Mouse (Mus musculus): ENCODE data around the gene Angptl1.

The Angptl1 gene

GRCm38 (mm10) chr1:156870616-156871015, 32.3 kb downstream of the Angptl1 start:
- no peak for DNase-seq (ENCODE audit: low spot score)

DNA sequence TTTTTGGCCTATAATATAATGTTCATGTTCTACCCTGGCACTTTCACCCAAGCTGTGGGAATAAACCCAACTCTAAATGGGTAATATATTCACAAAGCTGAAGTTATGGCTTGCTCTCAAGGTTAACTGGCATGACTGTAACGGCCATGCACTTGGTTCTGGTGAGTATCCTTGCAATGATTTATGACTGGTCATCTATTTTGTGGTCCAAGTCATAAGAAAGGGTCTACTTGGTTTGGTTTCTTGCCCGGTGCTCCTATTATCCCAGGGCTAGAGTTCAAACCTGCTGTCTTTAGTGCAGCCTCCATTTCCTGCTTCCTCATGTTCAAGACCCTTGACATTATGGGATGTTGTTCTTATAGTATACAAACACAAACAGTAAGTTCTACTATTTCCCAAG, 46.4 kb downstream of the Angptl1 start:
- no peak for DNase-seq (ENCODE audit: low spot score)

DNA sequence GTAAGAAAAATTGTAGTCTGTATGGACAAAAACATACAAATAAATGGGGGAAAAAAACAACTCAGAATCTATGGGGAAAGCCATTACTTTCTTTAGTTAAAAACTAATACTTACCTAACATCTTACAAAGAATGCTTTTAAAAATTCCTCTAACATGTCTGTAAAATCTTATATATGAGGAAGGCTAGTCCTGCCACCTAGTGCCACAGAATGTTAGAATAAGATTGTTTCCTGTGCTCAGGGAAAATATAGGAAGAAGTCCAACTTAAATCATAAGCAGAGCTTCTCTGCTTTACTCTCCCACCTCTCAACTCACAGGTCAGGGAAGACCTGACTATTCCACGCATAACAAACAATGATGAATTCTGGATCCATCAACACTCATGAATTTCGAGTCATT, 47.5 kb downstream of the Angptl1 start:
- no peak for DNase-seq (ENCODE audit: low spot score)

GRCm38 (mm10) chr1:156888830-156889229, 50.5 kb downstream of the Angptl1 start:
- no peak for DNase-seq (ENCODE audit: low spot score)

- no peak for DNase-seq (ENCODE audit: low spot score)
These were observed 53.2 kb downstream of the Angptl1 start for GRCm38 (mm10) chr1:156891561-156891960.

GRCm38 (mm10) chr1:156901689-156902088, 63.3 kb downstream of the Angptl1 start:
- no peak for DNase-seq (ENCODE audit: low spot score)

GRCm38 (mm10) chr1:156903899-156904298, 65.5 kb downstream of the Angptl1 start:
- DNase-seq (ENCODE audit: low spot score), result no peak

GRCm38 (mm10) chr1:156905660-156906059, 67.3 kb downstream of the Angptl1 start:
- DNase-seq (ENCODE audit: low spot score), result no peak

- no peak for DNase-seq (ENCODE audit: low spot score)
These were observed 70.9 kb downstream of the Angptl1 start for GRCm38 (mm10) chr1:156909265-156909664.

DNA sequence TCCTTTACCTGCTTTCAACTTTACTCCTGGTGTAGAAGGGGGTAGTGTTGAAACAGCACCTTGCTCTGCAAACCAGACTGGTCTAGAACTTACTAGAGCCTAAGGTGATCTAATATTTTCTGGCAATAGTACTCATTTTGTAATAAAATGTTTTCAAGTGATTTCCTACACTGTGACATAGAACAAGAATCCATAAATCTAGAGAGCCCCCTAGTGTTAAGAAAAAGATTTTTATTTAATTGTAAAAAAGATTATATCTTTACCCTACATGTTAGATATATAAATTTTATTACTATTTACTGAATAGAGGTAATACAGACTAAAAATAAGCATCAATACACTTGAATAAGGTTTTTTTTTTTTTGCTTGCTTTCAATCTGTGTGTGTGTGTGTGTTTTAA, 71.5 kb downstream of the Angptl1 start:
- DNase-seq (ENCODE audit: low spot score), result no peak

Measured in embryo, embryonic 10 days (tissue).